In genomic region chr13:114839098-114839497, GRCm38 (mm10) we compare ENCODE assay signal across 10 mouse cellular contexts. TPM values are rescaled to one million over a fixed set of nuclear protein-coding genes. Genes with fewer than 3 reads are reported as not detected.
DNase-seq lines count a peak whose midpoint lies in the region; ATAC-seq and TF ChIP-seq lines count a peak whose summit lies in the region.
"Had no signal": no experiment of that assay in that cellular context is flagged by ENCODE, and none has a peak within 500 bp of the region (broad histone marks: within the 10 kb centered on the region; RNA-seq: fewer than 3 reads in every experiment).

No protein-coding gene starts in this region.

- no peaks in the 10 kb centered on the region for H3K36me3 ChIP-seq in heart, embryonic 11.5 days (ENCODE audit: control insufficient read depth, insufficient read depth, low read length)
- H3K36me3 ChIP-seq in lung, postnatal 0 days (ENCODE audit: insufficient read depth, low read length) = no peaks in the 10 kb centered on the region
- H3K36me3 ChIP-seq in hindbrain, embryonic 13.5 days = no peaks in the 10 kb centered on the region
- no peaks in the 10 kb centered on the region; the same call in 1 of the 2 replicates for H3K36me3 ChIP-seq in neural tube, embryonic 15.5 days
- H3K36me3 ChIP-seq: liver, embryonic 12.5 days had no signal

- no peak for TF ChIP-seq EP300 in lung, postnatal 0 days (IDR thresholded peaks at IDR 0.05)

- no peak for TF ChIP-seq CTCF in lung, postnatal 0 days (IDR thresholded peaks at IDR 0.05)

- peak overlapping the region; percentile 12; the same call in 1 of the 2 replicates for H3K27ac ChIP-seq in heart, embryonic 11.5 days (ENCODE audit: low read depth, low read length)
- H3K27ac ChIP-seq in lung, postnatal 0 days (ENCODE audit: low read length) = peak overlapping the region; percentile 80
- peak overlapping the region; percentile 70 for H3K27ac ChIP-seq in hindbrain, embryonic 13.5 days
- peak overlapping the region; percentile 63 for H3K27ac ChIP-seq in neural tube, embryonic 15.5 days (replicated peaks)
- H3K27ac ChIP-seq: liver, embryonic 12.5 days had no signal

- H3K4me1 ChIP-seq in heart, embryonic 11.5 days (ENCODE audit: control insufficient read depth, insufficient read depth, low read length) = 0 out of 2 replicates have a peak, but pooled peaks cover 4% of the 10 kb centered on the region
- peaks cover 3% of the 10 kb centered on the region; the same call in 1 of the 2 replicates for H3K4me1 ChIP-seq in lung, postnatal 0 days (ENCODE audit: insufficient read depth, low read depth, low read length)
- H3K4me1 ChIP-seq in hindbrain, embryonic 13.5 days (replicated peaks) = peaks cover 4% of the 10 kb centered on the region; the same call in 1 of the 2 replicates
- peaks cover 8% of the 10 kb centered on the region for H3K4me1 ChIP-seq in neural tube, embryonic 15.5 days

- no peak overlapping the region for H3K4me2 ChIP-seq in heart, embryonic 11.5 days
- H3K4me2 ChIP-seq in lung, postnatal 0 days (replicated peaks; ENCODE audit: low read depth, low read length) = no peak overlapping the region
- no peak overlapping the region for H3K4me2 ChIP-seq in hindbrain, embryonic 13.5 days
- H3K4me2 ChIP-seq in neural tube, embryonic 15.5 days = no peak overlapping the region
- H3K4me2 ChIP-seq: liver, embryonic 12.5 days had no signal

- WGBS in heart, embryonic 11.5 days (ENCODE audit: insufficient replicate concordance) = 70% methylated on average over 9 of the region's 9 CpGs
- 56% methylated on average over 9 of the region's 9 CpGs for WGBS in lung, postnatal 0 days
- WGBS in hindbrain, embryonic 13.5 days = 76% methylated on average over 9 of the region's 9 CpGs
- WGBS in neural tube, embryonic 15.5 days = 77% methylated on average over 9 of the region's 9 CpGs

- no peak overlapping the region for H3K9ac ChIP-seq in heart, embryonic 11.5 days (ENCODE audit: low read depth, low read length)
- H3K9ac ChIP-seq in lung, postnatal 0 days (replicated peaks; ENCODE audit: low read depth) = no peak overlapping the region
- no peak overlapping the region for H3K9ac ChIP-seq in hindbrain, embryonic 13.5 days
- no peak overlapping the region for H3K9ac ChIP-seq in neural tube, embryonic 15.5 days (replicated peaks)
- H3K9ac ChIP-seq: liver, embryonic 12.5 days had no signal

- no peak overlapping the region for H3K4me3 ChIP-seq in heart, embryonic 11.5 days (ENCODE audit: low read depth, low read length)
- H3K4me3 ChIP-seq in lung, postnatal 0 days (ENCODE audit: low read depth, low read length) = no peak overlapping the region
- no peak overlapping the region for H3K4me3 ChIP-seq in hindbrain, embryonic 13.5 days
- H3K4me3 ChIP-seq in neural tube, embryonic 15.5 days (replicated peaks) = no peak overlapping the region
- H3K4me3 ChIP-seq: liver, embryonic 12.5 days had no signal

- DNase-seq in heart, postnatal 36 days = no peak
- peak; percentile 20 for DNase-seq in lung, postnatal 0 days (ENCODE audit: low spot score)
- DNase-seq in lung, adult 18-20 months = no peak
- no peak for DNase-seq in urinary bladder, postnatal 10 days (ENCODE audit: low spot score)
- no peak for DNase-seq in urinary bladder, postnatal 14 days (ENCODE audit: low spot score)
- DNase-seq: thymus, postnatal 25 days had no signal

- no peak for ATAC-seq in heart, embryonic 11.5 days (replicated peaks; ENCODE audit: insufficient number of reproducible peaks, low FRiP score, low TSS enrichment)
- ATAC-seq in lung, postnatal 0 days = peak; percentile 59
- ATAC-seq in hindbrain, embryonic 13.5 days (ENCODE audit: low FRiP score) = peak; percentile 73; the same call in 1 of the 2 replicates
- ATAC-seq in neural tube, embryonic 15.5 days (ENCODE audit: low FRiP score) = peak; percentile 60; the same call in 1 of the 2 replicates

- intact Hi-C loops in heart, postnatal 36 days (cut with DNase I) = no loop called here

- H3K27me3 ChIP-seq in heart, embryonic 11.5 days (ENCODE audit: control insufficient read depth, insufficient read depth, low read length) = no peaks in the 10 kb centered on the region
- H3K27me3 ChIP-seq in lung, postnatal 0 days (replicated peaks; ENCODE audit: insufficient read depth, low read length) = no peaks in the 10 kb centered on the region
- no peaks in the 10 kb centered on the region for H3K27me3 ChIP-seq in hindbrain, embryonic 13.5 days
- no peaks in the 10 kb centered on the region for H3K27me3 ChIP-seq in neural tube, embryonic 15.5 days (replicated peaks)
- H3K27me3 ChIP-seq: liver, embryonic 12.5 days had no signal

- no peaks in the 10 kb centered on the region for H3K9me3 ChIP-seq in heart, embryonic 11.5 days (replicated peaks; ENCODE audit: control insufficient read depth, low read length)
- H3K9me3 ChIP-seq in lung, postnatal 0 days (ENCODE audit: low read length) = no peaks in the 10 kb centered on the region
- no peaks in the 10 kb centered on the region for H3K9me3 ChIP-seq in hindbrain, embryonic 13.5 days
- no peaks in the 10 kb centered on the region for H3K9me3 ChIP-seq in neural tube, embryonic 15.5 days (replicated peaks)
- H3K9me3 ChIP-seq: liver, embryonic 12.5 days had no signal

RNA-seq across cellular contexts. Expression of gene Mocs2, which starts 21.1 kb away (rescaled TPM):
- 56.6 and 57.7 TPM in 2 replicates for polyA plus RNA-seq in heart, embryonic 11.5 days (2014; fragmentation: Nextera tagmentation; extraction: Ambion mirVana)
- total RNA-seq in heart, postnatal 36 days (2021) = 10 to 100 TPM; 31.9 to 42.1 TPM
- polyA plus RNA-seq in lung, postnatal 0 days (2015; fragmentation: Nextera tagmentation; extraction: Ambion mirVana) = 99.7 and 108 TPM in 2 replicates
- 108 and 115 TPM in 2 replicates for polyA plus RNA-seq in hindbrain, embryonic 13.5 days (2015; fragmentation: Nextera tagmentation; extraction: Ambion mirVana)
- polyA plus RNA-seq in neural tube, embryonic 15.5 days (2015; fragmentation: Nextera tagmentation; extraction: Ambion mirVana) = 137 and 146 TPM in 2 replicates

Comparison
In these comparisons a context has a peak if more than half of its experiments do, and no peak if none do; other contexts are left out.
1. H3K27ac ChIP-seq: peak in every context shown above with its lines; median percentile 80 in lung, postnatal 0 days; 70 in hindbrain, embryonic 13.5 days; 63 in neural tube, embryonic 15.5 days; 12 in heart, embryonic 11.5 days.